Mouse (Mus musculus) heart, embryonic 13.5 days (tissue): ENCODE results near the gene Nt5c. TPM values are rescaled to one million over a fixed set of nuclear protein-coding genes. Genes with fewer than 3 reads are reported as not detected.
A peak's percentile ranks its signal among the peaks of the same experiment; 100 is the strongest.

Source experiments
- ATAC-seq: fragments of 200-750 bp; cut with Nextera tagmentation; 2 replicates; pipeline ENCODE4 v1.8.0; 2017; ENCODE audit warnings: moderate TSS enrichment; ENCODE audit not compliant: insufficient number of reproducible peaks, low FRiP score, low TSS enrichment; ENCODE audit errors: extremely low read depth
- H3K27ac ChIP-seq: fragments of 300-500 bp; sonication (generic); replicated peaks from 2 replicates; pipeline ENCODE4 v1.5.1; 2015; ENCODE audit warnings: moderate library complexity, mild to moderate bottlenecking, inconsistent platforms
- H3K27me3 ChIP-seq: fragments of 300-500 bp; sonication (generic); replicated peaks from 2 replicates; pipeline ENCODE4 v1.6.1; 2015; ENCODE audit warnings: mild to moderate bottlenecking, inconsistent platforms
- H3K36me3 ChIP-seq: fragments of 300-500 bp; sonication (generic); 2 replicates; pipeline ENCODE4 v1.6.1; 2015; ENCODE audit warnings: mild to moderate bottlenecking, inconsistent platforms
- H3K4me1 ChIP-seq: fragments of 300-500 bp; sonication (generic); 2 replicates; pipeline ENCODE4 v1.6.1; 2015; ENCODE audit warnings: inconsistent platforms
- H3K4me2 ChIP-seq: fragments of 300-500 bp; sonication (generic); 2 replicates; pipeline ENCODE4 v1.6.1; 2015; ENCODE audit warnings: inconsistent platforms, mild to moderate bottlenecking, moderate library complexity
- H3K4me3 ChIP-seq: fragments of 300-500 bp; sonication (generic); 2 replicates; pipeline ENCODE4 v1.5.1; 2015; ENCODE audit warnings: moderate library complexity, mild to moderate bottlenecking, inconsistent platforms
- H3K9ac ChIP-seq: fragments of 300-500 bp; sonication (generic); 2 replicates; pipeline ENCODE4 v1.6.1; 2015; ENCODE audit warnings: inconsistent platforms, mild to moderate bottlenecking, moderate library complexity
- H3K9me3 ChIP-seq: fragments of 300-500 bp; sonication (generic); 2 replicates; pipeline ENCODE4 v1.6.1; 2016; ENCODE audit warnings: inconsistent platforms
- WGBS: fragments of 180-500 bp; shearing (Covaris S2); methylation state at CpG from one replicate; pipeline ENCODE4 v1.1.7; 2015; ENCODE audit warnings: mixed read lengths; 5-methylcytosine and 5-hydroxymethylcytosine counted together
- microRNA-seq: library from miRNA; unstranded; fragments of <30 nt; microRNA quantifications from one replicate; pipeline ENCODE4, GENCODE M21; 2016
- polyA plus RNA-seq: library from polyadenylated mRNA; unstranded; fragments of >200 nt; fragmentation: Nextera tagmentation; extraction: Ambion mirVana; gene quantifications from 2 replicates; pipeline ENCODE4 v1.2.1, GENCODE M21; 2015

Gene Nt5c
- polyA plus RNA-seq, 1 experiment from 2014 or later: 57.0 TPM

- H3K4me1 ChIP-seq: peaks cover 24% of the 10 kb centered on the region
- H3K4me2 ChIP-seq: no peak overlapping the region
- H3K36me3 ChIP-seq: no peaks in the 10 kb centered on the region
- no peaks in the 10 kb centered on the region for H3K9me3 ChIP-seq
- no peak overlapping the region for H3K9ac ChIP-seq
- no peak overlapping the region for H3K4me3 ChIP-seq
- peaks cover 4% of the 10 kb centered on the region; the same call in 1 of the 2 replicates for H3K27me3 ChIP-seq
- no peak overlapping the region for H3K27ac ChIP-seq
- no peak for ATAC-seq
- WGBS: 85% methylated on average over 16 of the region's 16 CpGs
Measured at GRCm38 (mm10) chr11:115448075-115448474, 43.6 kb downstream of the Nt5c start.

- WGBS: 73% methylated on average over 11 of the region's 11 CpGs
- H3K4me3 ChIP-seq: no peak overlapping the region
- ATAC-seq: no peak
- peaks cover 24% of the 10 kb centered on the region for H3K4me1 ChIP-seq
- peaks cover 4% of the 10 kb centered on the region; the same call in 1 of the 2 replicates for H3K27me3 ChIP-seq
- no peaks in the 10 kb centered on the region for H3K36me3 ChIP-seq
- H3K4me2 ChIP-seq: peak overlapping the region; percentile 37
- H3K9me3 ChIP-seq: no peaks in the 10 kb centered on the region
- peak overlapping the region; percentile 75 for H3K27ac ChIP-seq
- H3K9ac ChIP-seq: no peak overlapping the region; the same call in 1 of the 2 replicates
Measured at GRCm38 (mm10) chr11:115447321-115447885, 44.3 kb downstream of the Nt5c start.

GRCm38 (mm10) chr11:115446906-115447305, 44.8 kb downstream of the Nt5c start:
- 5% methylated on average over 3 of the region's 3 CpGs for WGBS
- no peaks in the 10 kb centered on the region for H3K36me3 ChIP-seq
- ATAC-seq: no peak
- H3K27me3 ChIP-seq: peaks cover 9% of the 10 kb centered on the region; the same call in 1 of the 2 replicates
- H3K9me3 ChIP-seq: no peaks in the 10 kb centered on the region
- H3K9ac ChIP-seq: peak overlapping the region; percentile 59
- peaks cover 24% of the 10 kb centered on the region for H3K4me1 ChIP-seq
- peak overlapping the region; percentile 75 for H3K27ac ChIP-seq
- peak overlapping the region; percentile 37 for H3K4me2 ChIP-seq
- H3K4me3 ChIP-seq: no peak overlapping the region

GRCm38 (mm10) chr11:115441417-115441816, 50.2 kb downstream of the Nt5c start:
- Histone ChIP-seq H3K4me1 (peaks cover 4% of the 10 kb centered on the region), H3K27me3 (peaks cover 16% of the 10 kb centered on the region; the same call in 1 of the 2 replicates), H3K9ac (no peak overlapping the region; the same call in 1 of the 2 replicates), H3K4me2 (no peak overlapping the region), H3K27ac (no peak overlapping the region), H3K9me3 (peaks cover 6% of the 10 kb centered on the region; the same call in 1 of the 2 replicates), H3K36me3 (no peaks in the 10 kb centered on the region), H3K4me3 (no peak overlapping the region)
- no peak for ATAC-seq
- 36% methylated on average over 15 of the region's 15 CpGs for WGBS

Small RNAs within 50 kb of the gene (microRNA-seq; reads per million reads assigned to microRNA genes)
- 0.61 reads per million for gene Mir3968

Other genes starting within 250 kb of the Nt5c start
- 0.04 TPM in 1 of 2 replicates, not detected in the other for gene Grin2c, start 224.6 kb downstream of the Nt5c start, polyA plus RNA-seq
- gene Fdxr, start 214.8 kb downstream of the Nt5c start, polyA plus RNA-seq: 9.5 and 11.7 TPM in 2 replicates
- 0.71 and 0.74 TPM in 2 replicates for gene Fads6, start 194.2 kb downstream of the Nt5c start, polyA plus RNA-seq
- not detected in 2 replicates for gene Otop2, start 184.7 kb downstream of the Nt5c start, polyA plus RNA-seq
- 0.09 and 0.13 TPM in 2 replicates for gene Ush1g, start 169.8 kb downstream of the Nt5c start, polyA plus RNA-seq
- gene Otop3, start 157.1 kb downstream of the Nt5c start, polyA plus RNA-seq: not detected in 2 replicates
- gene Hid1, start 124.1 kb downstream of the Nt5c start, polyA plus RNA-seq: 6.8 and 7.0 TPM in 2 replicates
- gene Cdr2l, start 109.9 kb downstream of the Nt5c start, polyA plus RNA-seq: 6.7 and 7.4 TPM in 2 replicates
- gene Mrpl58, start 88.1 kb downstream of the Nt5c start, polyA plus RNA-seq: 173 and 184 TPM in 2 replicates
- gene Atp5h, start 71.9 kb downstream of the Nt5c start, polyA plus RNA-seq: 1,581 and 1,838 TPM in 2 replicates
- gene Kctd2, start 71.7 kb downstream of the Nt5c start, polyA plus RNA-seq: 8.8 and 12.1 TPM in 2 replicates
- 0.07 and 0.19 TPM in 2 replicates for gene Trim80, start 51.3 kb downstream of the Nt5c start, polyA plus RNA-seq
- gene Slc16a5, start 29.4 kb downstream of the Nt5c start, polyA plus RNA-seq: 0.10 and 0.21 TPM in 2 replicates
- 6.6 and 6.9 TPM in 2 replicates for gene Armc7, start 16.2 kb downstream of the Nt5c start, polyA plus RNA-seq
- 432 and 502 TPM in 2 replicates for gene Jpt1, start 22.5 kb upstream of the Nt5c start, polyA plus RNA-seq
- gene Sumo2, start 44.4 kb upstream of the Nt5c start, polyA plus RNA-seq: 606 and 657 TPM in 2 replicates
- 111 and 113 TPM in 2 replicates for gene Nup85, start 72.6 kb upstream of the Nt5c start, polyA plus RNA-seq
- gene Mrps7, start 112.1 kb upstream of the Nt5c start, polyA plus RNA-seq: 79.2 and 86.8 TPM in 2 replicates
- gene Gga3, start 112.2 kb upstream of the Nt5c start, polyA plus RNA-seq: 14.0 and 14.9 TPM in 2 replicates
- 23.1 and 24.6 TPM in 2 replicates for gene Mif4gd, start 121.1 kb upstream of the Nt5c start, polyA plus RNA-seq
- gene Slc25a19, start 136.4 kb upstream of the Nt5c start, polyA plus RNA-seq: 36.4 and 37.2 TPM in 2 replicates
- gene Grb2, start 216.7 kb upstream of the Nt5c start, polyA plus RNA-seq: 86.6 and 90.0 TPM in 2 replicates